Mouse (Mus musculus): ENCODE measurements around the gene Zbtb20. TPM values are rescaled to one million over a fixed set of nuclear protein-coding genes. Genes with fewer than 3 reads are reported as not detected.

The Zbtb20 gene
- polyA plus RNA-seq, 1 experiment, result 4.0 TPM

GRCm38 (mm10) chr16:43474941-43475728 is 599.5 kb downstream of the Zbtb20 start:
- Histone ChIP-seq H3K4me3 (ENCODE audit: insufficient read depth, poor library complexity, severe bottlenecking) (no peak overlapping the region), H3K79me3 (ENCODE audit: low read depth) (no peaks in the 10 kb centered on the region), H3ac (ENCODE audit: control insufficient read depth, insufficient read length, low read depth) (no peak overlapping the region), H3K79me2 (ENCODE audit: control insufficient read depth, insufficient read depth) (no peaks in the 10 kb centered on the region), H3K27me3 (ENCODE audit: control insufficient read depth, insufficient read depth, insufficient read length) (no peaks in the 10 kb centered on the region), H3K36me3 (ENCODE audit: control insufficient read depth, insufficient read depth) (no peaks in the 10 kb centered on the region)
- no peak for TF ChIP-seq MAX (IDR thresholded peaks at IDR 0.05)
- no peak for TF ChIP-seq MYOG (IDR thresholded peaks at IDR 0.05; ENCODE audit: control insufficient read depth, extremely low read depth, insufficient read length)
- no peak for TF ChIP-seq MYOD1 (IDR thresholded peaks at IDR 0.05; ENCODE audit: control insufficient read depth, insufficient read length, low read depth)
- no peak for TF ChIP-seq CEBPB (IDR thresholded peaks at IDR 0.05; ENCODE audit: low read depth)
- TF ChIP-seq USF1 (IDR thresholded peaks at IDR 0.05; ENCODE audit: low read depth), result no peak
- TF ChIP-seq CTCF (IDR thresholded peaks at IDR 0.05; ENCODE audit: control insufficient read depth, insufficient read depth, insufficient read length), result no peak

GRCm38 (mm10) chr16:43476921-43477320 is 601.2 kb downstream of the Zbtb20 start:
- Histone ChIP-seq H3K4me3 (ENCODE audit: insufficient read depth, poor library complexity, severe bottlenecking) (no peak overlapping the region), H3K79me2 (ENCODE audit: control insufficient read depth, insufficient read depth) (no peaks in the 10 kb centered on the region), H3K79me3 (ENCODE audit: low read depth) (no peaks in the 10 kb centered on the region), H3K36me3 (ENCODE audit: control insufficient read depth, insufficient read depth) (no peaks in the 10 kb centered on the region), H3K27me3 (ENCODE audit: control insufficient read depth, insufficient read depth, insufficient read length) (no peaks in the 10 kb centered on the region), H3ac (ENCODE audit: control insufficient read depth, insufficient read length, low read depth) (no peak overlapping the region)
- TF ChIP-seq CEBPB (IDR thresholded peaks at IDR 0.05; ENCODE audit: low read depth), result no peak
- no peak for TF ChIP-seq FOSL1 (IDR thresholded peaks at IDR 0.05; ENCODE audit: insufficient read depth, low read length, poor library complexity, severe bottlenecking)

- Histone ChIP-seq H3K27me3 (ENCODE audit: control insufficient read depth, insufficient read depth, insufficient read length) (no peaks in the 10 kb centered on the region), H3K79me2 (ENCODE audit: control insufficient read depth, insufficient read depth) (no peaks in the 10 kb centered on the region), H3K4me3 (ENCODE audit: insufficient read depth, poor library complexity, severe bottlenecking) (no peak overlapping the region), H3K79me3 (ENCODE audit: low read depth) (no peaks in the 10 kb centered on the region), H3K36me3 (ENCODE audit: control insufficient read depth, insufficient read depth) (no peaks in the 10 kb centered on the region), H3ac (ENCODE audit: control insufficient read depth, insufficient read length, low read depth) (no peak overlapping the region)
- no peak for TF ChIP-seq FOSL1 (IDR thresholded peaks at IDR 0.05; ENCODE audit: insufficient read depth, low read length, poor library complexity, severe bottlenecking)
- no peak for TF ChIP-seq CTCF (IDR thresholded peaks at IDR 0.05; ENCODE audit: control insufficient read depth, insufficient read depth, insufficient read length)
- no peak for TF ChIP-seq MYOG (IDR thresholded peaks at IDR 0.05; ENCODE audit: control insufficient read depth, extremely low read depth, insufficient read length)
- TF ChIP-seq USF1 (IDR thresholded peaks at IDR 0.05; ENCODE audit: low read depth), result no peak
- no peak for TF ChIP-seq MYOD1 (IDR thresholded peaks at IDR 0.05; ENCODE audit: control insufficient read depth, insufficient read length, low read depth)
- TF ChIP-seq CEBPB (IDR thresholded peaks at IDR 0.05; ENCODE audit: low read depth), result no peak
- TF ChIP-seq MAX (IDR thresholded peaks at IDR 0.05), result no peak
Observed at GRCm38 (mm10) chr16:43478352-43478751, 602.7 kb downstream of the Zbtb20 start.

GRCm38 (mm10) chr16:43480532-43480931 is 604.9 kb downstream of the Zbtb20 start:
- TF ChIP-seq MYOD1 (IDR thresholded peaks at IDR 0.05; ENCODE audit: control insufficient read depth, insufficient read length, low read depth) (no peak), MAX (IDR thresholded peaks at IDR 0.05) (no peak)
- Histone ChIP-seq H3K27me3 (ENCODE audit: control insufficient read depth, insufficient read depth, insufficient read length) (no peaks in the 10 kb centered on the region), H3K79me3 (ENCODE audit: low read depth) (no peaks in the 10 kb centered on the region), H3ac (ENCODE audit: control insufficient read depth, insufficient read length, low read depth) (no peak overlapping the region), H3K79me2 (ENCODE audit: control insufficient read depth, insufficient read depth) (no peaks in the 10 kb centered on the region), H3K4me3 (ENCODE audit: insufficient read depth, poor library complexity, severe bottlenecking) (no peak overlapping the region), H3K36me3 (ENCODE audit: control insufficient read depth, insufficient read depth) (no peaks in the 10 kb centered on the region)

- no peaks in the 10 kb centered on the region for H3K27me3 ChIP-seq (ENCODE audit: control insufficient read depth, insufficient read depth, insufficient read length)
- no peak overlapping the region for H3K4me3 ChIP-seq (ENCODE audit: insufficient read depth, poor library complexity, severe bottlenecking)
- no peaks in the 10 kb centered on the region for H3K36me3 ChIP-seq (ENCODE audit: control insufficient read depth, insufficient read depth)
- no peaks in the 10 kb centered on the region for H3K79me3 ChIP-seq (ENCODE audit: low read depth)
- TF ChIP-seq CEBPB (IDR thresholded peaks at IDR 0.05; ENCODE audit: low read depth), result no peak
- no peak for TF ChIP-seq FOSL1 (IDR thresholded peaks at IDR 0.05; ENCODE audit: insufficient read depth, low read length, poor library complexity, severe bottlenecking)
- no peak for TF ChIP-seq USF1 (IDR thresholded peaks at IDR 0.05; ENCODE audit: low read depth)
- no peak for TF ChIP-seq CTCF (IDR thresholded peaks at IDR 0.05; ENCODE audit: control insufficient read depth, insufficient read depth, insufficient read length)
- no peak for TF ChIP-seq MYOG (IDR thresholded peaks at IDR 0.05; ENCODE audit: control insufficient read depth, extremely low read depth, insufficient read length)
- no peak for TF ChIP-seq MAX (IDR thresholded peaks at IDR 0.05)
- no peak for TF ChIP-seq MYOD1 (IDR thresholded peaks at IDR 0.05; ENCODE audit: control insufficient read depth, insufficient read length, low read depth)
- H3K79me2 ChIP-seq (ENCODE audit: control insufficient read depth, insufficient read depth), result no peaks in the 10 kb centered on the region
- no peak overlapping the region for H3ac ChIP-seq (ENCODE audit: control insufficient read depth, insufficient read length, low read depth)
Observed at GRCm38 (mm10) chr16:43482125-43482524, 606.4 kb downstream of the Zbtb20 start.

- TF ChIP-seq USF1 (IDR thresholded peaks at IDR 0.05; ENCODE audit: low read depth), result no peak
- TF ChIP-seq MYOG (IDR thresholded peaks at IDR 0.05; ENCODE audit: control insufficient read depth, extremely low read depth, insufficient read length), result no peak
- no peak for TF ChIP-seq MAX (IDR thresholded peaks at IDR 0.05)
- TF ChIP-seq MYOD1 (IDR thresholded peaks at IDR 0.05; ENCODE audit: control insufficient read depth, insufficient read length, low read depth), result no peak
- TF ChIP-seq CEBPB (IDR thresholded peaks at IDR 0.05; ENCODE audit: low read depth), result no peak
- TF ChIP-seq CTCF (IDR thresholded peaks at IDR 0.05; ENCODE audit: control insufficient read depth, insufficient read depth, insufficient read length), result no peak
- TF ChIP-seq FOSL1 (IDR thresholded peaks at IDR 0.05; ENCODE audit: insufficient read depth, low read length, poor library complexity, severe bottlenecking), result no peak
- Histone ChIP-seq H3K27me3 (ENCODE audit: control insufficient read depth, insufficient read depth, insufficient read length) (no peaks in the 10 kb centered on the region), H3K4me3 (ENCODE audit: insufficient read depth, poor library complexity, severe bottlenecking) (no peak overlapping the region), H3K79me2 (ENCODE audit: control insufficient read depth, insufficient read depth) (no peaks in the 10 kb centered on the region), H3K79me3 (ENCODE audit: low read depth) (no peaks in the 10 kb centered on the region), H3K36me3 (ENCODE audit: control insufficient read depth, insufficient read depth) (no peaks in the 10 kb centered on the region), H3ac (ENCODE audit: control insufficient read depth, insufficient read length, low read depth) (no peak overlapping the region)
Observed at GRCm38 (mm10) chr16:43482738-43483137, 607.1 kb downstream of the Zbtb20 start.

Measured in C2C12 (cell line).